Mouse (Mus musculus) heart, postnatal 0 days (tissue): ENCODE measurements around the gene Lipc. TPM values are rescaled to one million over a fixed set of nuclear protein-coding genes. Genes with fewer than 3 reads are reported as not detected.

Experiments used
- ATAC-seq: fragments of 200-750 bp; cut with Nextera tagmentation; 2 replicates; pipeline ENCODE4 v1.8.0; 2017; ENCODE audit warnings: low read depth, moderate number of reproducible peaks, moderate library complexity; ENCODE audit not compliant: insufficient read depth
- DNase-seq: peaks from one replicate; pipeline ENCODE4 v3.0.0-alpha.2; 2016; ENCODE audit warnings: low spot score
- H3K27ac ChIP-seq: fragments of 300-500 bp; sonication (generic); 2 replicates; pipeline ENCODE4 v1.5.1; 2014; ENCODE audit warnings: low read depth, mild to moderate bottlenecking
- H3K27me3 ChIP-seq: fragments of 300-500 bp; sonication (generic); 2 replicates; pipeline ENCODE4 v1.6.1; 2014; ENCODE audit warnings: low read length, mixed read lengths; ENCODE audit not compliant: control insufficient read depth, insufficient read depth
- H3K36me3 ChIP-seq: fragments of 300-500 bp; sonication (generic); replicated peaks from 2 replicates; pipeline ENCODE4 v1.6.1; 2014; ENCODE audit warnings: low read length, mixed read lengths; ENCODE audit not compliant: control insufficient read depth, insufficient read depth
- H3K4me1 ChIP-seq: fragments of 300-500 bp; sonication (generic); 2 replicates; pipeline ENCODE4 v1.6.1; 2014; ENCODE audit warnings: antibody characterized with exemption; ENCODE audit not compliant: control insufficient read depth, insufficient read depth
- H3K4me2 ChIP-seq: fragments of 300-500 bp; sonication (generic); 2 replicates; pipeline ENCODE4 v1.6.1; 2014; ENCODE audit warnings: low read depth, mild to moderate bottlenecking, low read length, moderate library complexity
- H3K4me3 ChIP-seq: fragments of 300-500 bp; sonication (generic); 2 replicates; pipeline ENCODE4 v1.5.1; 2014; ENCODE audit warnings: low read depth, low read length
- H3K9ac ChIP-seq: fragments of 300-500 bp; sonication (generic); replicated peaks from 2 replicates; pipeline ENCODE4 v1.6.1; 2014; ENCODE audit warnings: low read depth, low read length, mixed read lengths
- H3K9me3 ChIP-seq: fragments of 300-500 bp; sonication (generic); replicated peaks from 2 replicates; pipeline ENCODE4 v1.6.1; 2016; ENCODE audit warnings: low read length; ENCODE audit not compliant: control insufficient read depth
- CTCF ChIP-seq: IDR thresholded peaks from 2 replicates; pipeline ENCODE4 v1.5.1; 2016; ENCODE audit warnings: antibody characterized with exemption, control low read depth, low read depth
- EP300 ChIP-seq: IDR thresholded peaks from 2 replicates; pipeline ENCODE4 v1.6.1; 2016; ENCODE audit warnings: antibody characterized with exemption, low read depth
- WGBS: fragments of 180-500 bp; shearing (Covaris S2); extraction: QIAGEN DNeasy Blood & Tissue Kit; methylation state at CpG from one replicate; pipeline ENCODE4 v1.1.7; 2014; 5-methylcytosine and 5-hydroxymethylcytosine counted together
- polyA plus RNA-seq: library from polyadenylated mRNA; unstranded; fragments of >200 nt; fragmentation: Nextera tagmentation; extraction: Ambion mirVana; gene quantifications from 2 replicates; pipeline ENCODE4 v1.2.1, GENCODE M21; 2015
- total RNA-seq: library from RNA; depleted of rRNA; stranded (reverse); fragments of >200 nt; gene quantifications from 2 replicates; pipeline ENCODE4 v1.2.3, GENCODE M21; 2014; ENCODE audit warnings: low replicate concordance

Lipc gene
- total and polyA plus RNA-seq, 2 experiments from 2014 or later, result 0.12 to 4.6 TPM

- H3K4me3 ChIP-seq, result no peak overlapping the region
Observed at GRCm38 (mm10) chr9:70939752-70940501, 12.1 kb downstream of the Lipc start.

GRCm38 (mm10) chr9:70938850-70939249, 13.2 kb downstream of the Lipc start:
- Histone ChIP-seq H3K9ac (no peak overlapping the region), H3K36me3 (no peaks in the 10 kb centered on the region), H3K4me2 (no peak overlapping the region), H3K4me3 (no peak overlapping the region), H3K27me3 (no peaks in the 10 kb centered on the region), H3K27ac (no peak overlapping the region), H3K9me3 (no peaks in the 10 kb centered on the region), H3K4me1 (peaks cover 8% of the 10 kb centered on the region; the same call in 1 of the 2 replicates)
- 65% methylated on average over 2 of the region's 2 CpGs for WGBS
- DNase-seq (no peak), ATAC-seq (no peak)
- TF ChIP-seq CTCF (no peak), EP300 (no peak)

More at GRCm38 (mm10) chr9:70939752-70940501, 12.1 kb downstream of the Lipc start:
- no peak overlapping the region for H3K9ac ChIP-seq
- no peak overlapping the region for H3K27ac ChIP-seq
- no peak overlapping the region for H3K4me2 ChIP-seq
- TF ChIP-seq EP300 (no peak), CTCF (no peak)
- WGBS, result 80% methylated on average over 8 of the region's 8 CpGs
- ATAC-seq (no peak), DNase-seq (no peak)
- H3K36me3 ChIP-seq, result no peaks in the 10 kb centered on the region
- H3K9me3 ChIP-seq, result no peaks in the 10 kb centered on the region
- H3K4me1 ChIP-seq, result peaks cover 8% of the 10 kb centered on the region; the same call in 1 of the 2 replicates
- H3K27me3 ChIP-seq, result no peaks in the 10 kb centered on the region

DNA sequence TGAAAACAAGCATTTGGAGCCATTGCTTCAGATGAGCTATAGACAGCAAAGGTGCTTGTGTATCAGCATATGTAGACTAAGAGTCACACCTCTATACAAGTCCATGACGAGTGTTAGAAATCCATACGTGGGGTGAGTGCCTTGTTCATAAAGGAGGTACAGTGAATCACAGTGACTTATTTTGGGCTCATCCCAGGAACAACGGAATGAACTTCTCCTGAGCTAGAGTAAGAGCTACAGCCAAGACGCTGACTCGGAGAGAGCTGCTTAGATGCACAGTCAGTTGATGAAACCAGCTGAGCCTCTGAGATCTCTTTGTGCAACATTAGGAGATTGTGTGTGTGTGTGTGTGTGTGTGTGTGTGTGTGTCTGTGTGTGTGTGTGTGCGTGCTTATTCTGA, 13.9 kb downstream of the Lipc start:
- DNase-seq, result no peak
- no peak for ATAC-seq
- Histone ChIP-seq H3K9me3 (no peaks in the 10 kb centered on the region), H3K27ac (no peak overlapping the region), H3K36me3 (no peaks in the 10 kb centered on the region), H3K9ac (no peak overlapping the region), H3K4me2 (no peak overlapping the region), H3K27me3 (no peaks in the 10 kb centered on the region), H3K4me3 (no peak overlapping the region), H3K4me1 (peaks cover 8% of the 10 kb centered on the region; the same call in 1 of the 2 replicates)
- WGBS, result 83% methylated on average over 6 of the region's 6 CpGs
- TF ChIP-seq EP300 (no peak), CTCF (no peak)

DNA sequence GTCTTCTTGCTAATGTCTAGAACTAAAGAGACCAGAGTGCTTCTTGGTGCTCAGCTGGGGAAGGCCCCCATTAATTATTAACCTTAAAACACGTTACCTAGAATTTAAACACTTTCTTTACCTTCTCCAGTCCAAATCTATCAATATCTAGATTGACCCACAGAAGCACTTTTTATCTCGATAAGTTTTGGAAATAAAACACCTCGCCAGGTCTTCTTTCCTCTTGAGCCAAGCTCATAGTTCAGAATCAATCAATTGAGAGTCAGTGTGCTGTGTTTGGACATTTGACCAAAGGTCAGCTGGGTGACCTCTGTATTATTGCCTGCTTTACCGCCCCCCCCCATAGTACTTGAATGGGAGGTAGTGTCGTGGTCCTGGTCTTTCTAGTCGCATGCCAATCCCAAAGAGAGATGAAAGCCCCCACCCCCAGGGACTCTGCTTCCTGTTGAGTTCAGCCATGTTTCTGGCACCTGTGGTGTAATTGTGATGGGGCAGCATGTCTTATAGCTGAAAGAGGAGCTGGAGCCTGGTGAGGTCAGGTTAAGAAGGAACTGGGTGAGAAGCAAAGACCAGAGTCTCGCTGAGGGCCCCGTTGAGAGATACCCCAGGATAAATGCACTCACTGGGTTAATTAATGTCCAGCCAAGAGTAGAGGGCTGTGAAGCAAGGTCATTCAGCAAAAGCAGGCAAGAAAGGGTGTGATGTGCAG, 17.3 kb downstream of the Lipc start:
- Histone ChIP-seq H3K36me3 (no peaks in the 10 kb centered on the region), H3K4me1 (no peaks in the 10 kb centered on the region), H3K27ac (no peak overlapping the region), H3K4me2 (no peak overlapping the region), H3K27me3 (no peaks in the 10 kb centered on the region), H3K4me3 (no peak overlapping the region), H3K9me3 (no peaks in the 10 kb centered on the region), H3K9ac (no peak overlapping the region)
- ATAC-seq, result no peak
- WGBS, result 87% methylated on average over 8 of the region's 8 CpGs
- DNase-seq, result no peak
- TF ChIP-seq EP300, result no peak
- no peak for TF ChIP-seq CTCF

DNA sequence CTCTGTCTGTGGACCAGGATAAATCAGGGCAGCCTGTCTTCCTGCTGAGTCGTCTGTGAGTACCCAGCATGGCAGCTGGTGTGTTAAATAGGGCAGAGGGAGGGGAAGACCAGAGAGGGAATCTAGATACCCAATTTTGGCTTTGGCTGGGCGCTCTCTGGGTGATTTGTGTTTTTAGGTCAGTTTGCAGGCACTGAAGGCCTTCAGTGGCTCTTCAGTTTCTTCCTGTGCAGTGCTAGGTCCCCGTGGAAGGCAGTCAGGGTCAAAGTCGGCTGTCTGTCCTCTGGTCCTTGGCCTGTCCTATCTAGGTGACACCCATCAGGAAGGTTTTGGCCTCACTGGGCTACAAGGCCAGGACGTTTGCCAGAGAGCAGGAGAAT, 21.4 kb downstream of the Lipc start:
- ATAC-seq, result no peak
- Histone ChIP-seq H3K4me2 (no peak overlapping the region), H3K4me1 (peaks cover 5% of the 10 kb centered on the region), H3K36me3 (no peaks in the 10 kb centered on the region), H3K9ac (no peak overlapping the region), H3K9me3 (no peaks in the 10 kb centered on the region), H3K27me3 (no peaks in the 10 kb centered on the region), H3K27ac (no peak overlapping the region), H3K4me3 (no peak overlapping the region)
- WGBS, result 51% methylated on average over 5 of the region's 5 CpGs
- no peak for TF ChIP-seq EP300
- TF ChIP-seq CTCF, result no peak
- no peak for DNase-seq
